Comparison of ENCODE assay signal across 17 mouse cellular contexts in genomic region chr14:30622130-30622529, GRCm38 (mm10). TPM values are rescaled to one million over a fixed set of nuclear protein-coding genes. Genes with fewer than 3 reads are reported as not detected.
DNase-seq lines count a peak whose midpoint lies in the region; ATAC-seq lines count a peak whose summit lies in the region.
"Had no signal": no experiment of that assay in that cellular context is flagged by ENCODE, and none has a peak within 500 bp of the region (broad histone marks: within the 10 kb centered on the region; RNA-seq: fewer than 3 reads in every experiment).

No protein-coding gene starts in this region.

- no peak overlapping the region for H3K4me2 ChIP-seq in kidney, embryonic 14.5 days (replicated peaks; ENCODE audit: low read depth, low read length)
- H3K4me2 ChIP-seq in hindbrain, embryonic 13.5 days: no peak overlapping the region
- H3K4me2 ChIP-seq: embryonic facial prominence, embryonic 12.5 days; forebrain, embryonic 12.5 days; heart, embryonic 12.5 days; limb, embryonic 12.5 days had no signal

- H3K27me3 ChIP-seq in kidney, embryonic 14.5 days (ENCODE audit: control insufficient read depth, insufficient read depth, low read length): no peaks in the 10 kb centered on the region
- peaks cover 24% of the 10 kb centered on the region for H3K27me3 ChIP-seq in hindbrain, embryonic 13.5 days
- H3K27me3 ChIP-seq: embryonic facial prominence, embryonic 12.5 days; heart, embryonic 12.5 days; limb, embryonic 12.5 days had no signal

- no peak overlapping the region for H3K9ac ChIP-seq in kidney, embryonic 14.5 days (ENCODE audit: low read depth, low read length)
- no peak overlapping the region for H3K9ac ChIP-seq in hindbrain, embryonic 13.5 days
- H3K9ac ChIP-seq: embryonic facial prominence, embryonic 12.5 days; forebrain, embryonic 12.5 days; heart, embryonic 12.5 days; limb, embryonic 12.5 days had no signal

- peak; percentile 86 for DNase-seq in kidney, adult 11 months
- DNase-seq in cerebellum, postnatal 14 days: peak; percentile 37 to 51
- peak; percentile 80 for DNase-seq in kidney, postnatal 14 days
- peak; percentile 63 for DNase-seq in lung, postnatal 36 days
- no peak for DNase-seq in left cerebral cortex, postnatal 14 days (ENCODE audit: low spot score in 2 of 2)
- DNase-seq in thymus, postnatal 14 days: no peak
- DNase-seq: gastrocnemius, postnatal 14 days; right cerebral cortex, postnatal 25 days had no signal

- ATAC-seq in kidney, embryonic 14.5 days (ENCODE audit: low FRiP score, low TSS enrichment): no peak
- no peak for ATAC-seq in hindbrain, embryonic 13.5 days (ENCODE audit: low FRiP score)
- ATAC-seq: CD4-positive, CD25-positive, alpha-beta regulatory T cell, adult 4 months; intestine, postnatal 0 days had no signal

- no peak overlapping the region for H3K27ac ChIP-seq in kidney, embryonic 14.5 days (ENCODE audit: low read depth, low read length)
- H3K27ac ChIP-seq in hindbrain, embryonic 13.5 days: no peak overlapping the region
- H3K27ac ChIP-seq: embryonic facial prominence, embryonic 12.5 days; forebrain, embryonic 12.5 days; hindbrain, embryonic 10.5 days; limb, embryonic 12.5 days had no signal

- no peak overlapping the region for H3K4me3 ChIP-seq in kidney, embryonic 14.5 days (ENCODE audit: low read length)
- no peak overlapping the region for H3K4me3 ChIP-seq in hindbrain, embryonic 13.5 days
- H3K4me3 ChIP-seq: embryonic facial prominence, embryonic 12.5 days; forebrain, embryonic 12.5 days; heart, embryonic 12.5 days; hindbrain, embryonic 10.5 days; limb, embryonic 12.5 days had no signal

- peaks cover 12% of the 10 kb centered on the region; the same call in 1 of the 2 replicates for H3K4me1 ChIP-seq in kidney, embryonic 14.5 days (ENCODE audit: control insufficient read depth, insufficient read depth, low read length)
- H3K4me1 ChIP-seq in hindbrain, embryonic 13.5 days (replicated peaks): peaks cover 30% of the 10 kb centered on the region

- WGBS in kidney, embryonic 14.5 days: 90% methylated on average over 7 of the region's 7 CpGs
- 87% methylated on average over 7 of the region's 7 CpGs for WGBS in hindbrain, embryonic 13.5 days

- intact Hi-C loops in left cerebral cortex, postnatal 14 days (cut with DNase I): no loop called here

- no peaks in the 10 kb centered on the region for H3K36me3 ChIP-seq in kidney, embryonic 14.5 days (ENCODE audit: control insufficient read depth, insufficient read depth, low read length)
- H3K36me3 ChIP-seq in hindbrain, embryonic 13.5 days: no peaks in the 10 kb centered on the region
- H3K36me3 ChIP-seq: embryonic facial prominence, embryonic 12.5 days; forebrain, embryonic 12.5 days; heart, embryonic 12.5 days; hindbrain, embryonic 10.5 days had no signal

- no peaks in the 10 kb centered on the region for H3K9me3 ChIP-seq in kidney, embryonic 14.5 days (ENCODE audit: control insufficient read depth, low read length)
- H3K9me3 ChIP-seq in hindbrain, embryonic 13.5 days: no peaks in the 10 kb centered on the region
- H3K9me3 ChIP-seq: embryonic facial prominence, embryonic 12.5 days; forebrain, embryonic 12.5 days; heart, embryonic 12.5 days; hindbrain, embryonic 10.5 days; limb, embryonic 12.5 days had no signal

RNA-seq across cellular contexts. Expression of gene Prkcd, which starts 3.9 kb away (rescaled TPM):
- polyA plus RNA-seq in kidney, embryonic 14.5 days (2014; fragmentation: Nextera tagmentation; extraction: Ambion mirVana): 33.4 and 37.0 TPM in 2 replicates
- 10 to 100 TPM; 12.5 to 15.7 TPM for total RNA-seq in left cerebral cortex, postnatal 14 days (2021)
- 29.2 and 31.7 TPM in 2 replicates for polyA plus RNA-seq in hindbrain, embryonic 13.5 days (2015; fragmentation: Nextera tagmentation; extraction: Ambion mirVana)

RNA-seq across cellular contexts. Expression of gene Rft1, which starts 32.0 kb away (rescaled TPM):
- polyA plus RNA-seq in kidney, embryonic 14.5 days (2014; fragmentation: Nextera tagmentation; extraction: Ambion mirVana): 11.6 and 19.4 TPM in 2 replicates
- 10 to 100 TPM; 11.0 to 12.4 TPM for total RNA-seq in left cerebral cortex, postnatal 14 days (2021)
- polyA plus RNA-seq in hindbrain, embryonic 13.5 days (2015; fragmentation: Nextera tagmentation; extraction: Ambion mirVana): 9.5 and 10.4 TPM in 2 replicates

Comparison
In these comparisons a context has a peak if more than half of its experiments do, and no peak if none do; other contexts are left out.
1. DNase-seq: peak in kidney, adult 11 months (single experiment), cerebellum, postnatal 14 days (2 of 2), kidney, postnatal 14 days (single experiment) and lung, postnatal 36 days (single experiment); none in left cerebral cortex, postnatal 14 days (0 of 2) and thymus, postnatal 14 days (single experiment).